Mouse (Mus musculus) embryonic facial prominence, embryonic 12.5 days (tissue): ENCODE measurements at regions not wholly inside any gene's neighbourhood (a gene's known extent, or its start where the extent isn't known, plus 50 kb on each side); places are given as distances from the start of the nearest gene placed in this dataset.
A peak's percentile ranks its signal among the peaks of the same experiment; 100 is the strongest.

Experiments used
- ATAC-seq: fragments of 200-750 bp; cut with Nextera tagmentation; 2 replicates; pipeline ENCODE4 v1.8.0; 2017; ENCODE audit not compliant: insufficient number of reproducible peaks, insufficient read depth, low FRiP score, low TSS enrichment
- H3K27ac ChIP-seq: fragments of 300-500 bp; sonication (generic); 2 replicates; pipeline ENCODE4 v1.5.1; 2016; ENCODE audit warnings: mild to moderate bottlenecking
- H3K27me3 ChIP-seq: fragments of 300-500 bp; sonication (generic); 2 replicates; pipeline ENCODE4 v1.6.1; 2016; ENCODE audit warnings: mild to moderate bottlenecking, moderate library complexity
- H3K36me3 ChIP-seq: fragments of 300-500 bp; sonication (generic); 2 replicates; pipeline ENCODE4 v1.6.1; 2016; ENCODE audit warnings: mild to moderate bottlenecking
- H3K4me1 ChIP-seq: fragments of 300-500 bp; sonication (generic); 2 replicates; pipeline ENCODE4 v1.6.1; 2016
- H3K4me2 ChIP-seq: fragments of 300-500 bp; sonication (generic); replicated peaks from 2 replicates; pipeline ENCODE4 v1.6.1; 2016; ENCODE audit warnings: mild to moderate bottlenecking, moderate library complexity
- H3K4me3 ChIP-seq: fragments of 300-500 bp; sonication (generic); 2 replicates; pipeline ENCODE4 v1.5.1; 2016; ENCODE audit warnings: mild to moderate bottlenecking
- H3K9ac ChIP-seq: fragments of 300-500 bp; sonication (generic); 2 replicates; pipeline ENCODE4 v1.6.1; 2016; ENCODE audit warnings: mild to moderate bottlenecking, moderate library complexity
- H3K9me3 ChIP-seq: fragments of 300-500 bp; sonication (generic); 2 replicates; pipeline ENCODE4 v1.6.1; 2016; ENCODE audit warnings: mild to moderate bottlenecking, moderate library complexity
- WGBS: fragments of 180-500 bp; shearing (Covaris S2); methylation state at CpG from one replicate; pipeline ENCODE4 v1.1.7; 2016; 5-methylcytosine and 5-hydroxymethylcytosine counted together

DNA sequence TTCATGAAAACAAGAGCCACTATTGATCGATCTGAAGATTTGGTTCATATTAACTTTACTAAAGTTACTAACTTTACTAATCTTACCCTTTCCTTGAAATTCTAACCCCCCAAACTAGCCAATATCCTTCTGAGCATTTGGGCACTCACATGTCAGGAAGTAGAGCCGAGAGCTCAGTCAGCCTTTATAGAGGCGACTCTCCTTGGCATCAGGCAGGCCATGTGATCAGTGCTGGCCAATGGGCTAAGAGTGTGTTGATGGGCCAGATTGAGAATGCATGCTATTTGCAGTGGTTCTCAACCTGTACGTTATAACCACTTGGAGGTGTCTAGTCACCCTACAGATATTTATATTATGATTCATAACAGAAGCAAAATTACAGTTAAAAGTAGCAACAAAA lies 69.6 kb upstream of the Slc35b4 start:
- Histone ChIP-seq H3K9ac (no peak overlapping the region), H3K4me1 (peaks cover 6% of the 10 kb centered on the region; the same call in 1 of the 2 replicates), H3K27me3 (no peaks in the 10 kb centered on the region), H3K4me2 (no peak overlapping the region), H3K27ac (no peak overlapping the region), H3K9me3 (no peaks in the 10 kb centered on the region), H3K36me3 (no peaks in the 10 kb centered on the region), H3K4me3 (no peak overlapping the region)
- WGBS, result 82% methylated on average over 4 of the region's 4 CpGs
- no peak for ATAC-seq

DNA sequence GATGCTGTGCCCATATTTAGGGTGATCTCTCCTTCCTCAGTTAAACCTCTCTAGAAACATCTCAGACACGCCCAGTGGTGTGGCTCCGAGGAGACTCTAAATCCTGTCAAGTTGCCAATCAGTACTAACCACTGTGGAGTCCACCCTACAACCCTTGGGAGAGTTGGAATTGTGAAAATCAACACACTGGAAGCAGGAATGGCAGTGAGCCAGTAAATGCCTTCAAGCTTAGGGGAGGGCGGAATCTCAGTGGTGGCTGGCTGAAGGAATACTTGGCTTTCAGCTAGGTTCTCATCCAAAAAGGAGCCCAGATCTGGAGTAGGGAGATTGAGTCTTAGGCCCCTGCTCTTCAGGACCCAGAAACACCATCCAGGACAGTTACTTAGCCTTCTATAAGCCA lies 66.1 kb upstream of the Slc35b4 start:
- Histone ChIP-seq H3K4me1 (peaks cover 6% of the 10 kb centered on the region; the same call in 1 of the 2 replicates), H3K9me3 (no peaks in the 10 kb centered on the region), H3K27me3 (no peaks in the 10 kb centered on the region), H3K27ac (no peak overlapping the region), H3K9ac (no peak overlapping the region), H3K4me2 (no peak overlapping the region), H3K4me3 (no peak overlapping the region), H3K36me3 (no peaks in the 10 kb centered on the region)
- WGBS, result 79% methylated on average over 3 of the region's 3 CpGs
- ATAC-seq, result no peak

DNA sequence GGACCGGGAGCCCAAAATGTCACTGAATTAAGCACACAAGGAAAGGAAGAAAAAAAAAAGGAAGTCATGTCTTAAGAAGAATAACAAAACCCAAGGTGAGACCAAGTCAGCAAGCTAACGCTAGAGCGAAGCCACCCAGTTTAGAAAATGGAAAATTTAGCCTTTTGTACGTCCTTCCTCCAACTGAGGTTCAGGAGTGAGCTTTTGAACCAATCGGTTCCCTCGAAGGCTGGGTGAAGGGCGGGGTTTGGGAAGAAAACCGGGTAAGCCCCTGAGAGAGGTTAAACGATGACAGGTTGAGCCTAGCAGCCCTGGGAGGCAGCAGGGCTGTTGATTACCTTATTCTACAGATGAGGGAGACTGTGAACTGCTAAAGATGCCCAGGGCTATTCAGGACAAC lies 65.6 kb upstream of the Slc35b4 start:
- H3K4me2 ChIP-seq, result 0 out of 2 replicates have a peak overlapping the region, but pooled peaks have one; percentile 14
- no peak overlapping the region for H3K4me3 ChIP-seq
- no peak overlapping the region for H3K27ac ChIP-seq
- H3K36me3 ChIP-seq, result no peaks in the 10 kb centered on the region
- no peaks in the 10 kb centered on the region for H3K27me3 ChIP-seq
- H3K9me3 ChIP-seq, result no peaks in the 10 kb centered on the region
- 21% methylated on average over 9 of the region's 9 CpGs for WGBS
- H3K4me1 ChIP-seq, result peaks cover 6% of the 10 kb centered on the region; the same call in 1 of the 2 replicates
- no peak overlapping the region for H3K9ac ChIP-seq
- no peak for ATAC-seq

DNA sequence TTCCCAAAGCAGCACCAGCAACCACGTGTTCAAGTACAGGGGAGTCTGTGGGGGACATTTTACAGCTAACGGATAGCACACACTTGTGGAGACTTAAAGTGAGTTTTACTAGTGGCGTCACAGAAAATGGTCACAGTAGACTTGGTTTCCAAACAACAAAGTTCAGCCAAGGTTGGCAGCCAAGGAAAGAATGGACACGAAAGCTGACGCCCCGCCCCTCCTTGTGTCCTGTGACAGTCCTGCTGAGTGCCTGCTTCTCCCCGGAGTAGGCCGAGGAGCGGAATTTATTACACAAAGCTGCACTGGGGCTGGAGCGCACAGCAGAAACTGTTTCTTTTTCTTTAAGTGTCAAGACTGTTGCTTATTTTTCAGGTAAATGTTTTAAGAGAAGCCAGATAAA lies 58.2 kb upstream of the Slc35b4 start:
- WGBS, result 64% methylated on average over 10 of the region's 10 CpGs
- Histone ChIP-seq H3K4me3 (no peak overlapping the region), H3K4me1 (no peaks in the 10 kb centered on the region), H3K9ac (no peak overlapping the region), H3K9me3 (no peaks in the 10 kb centered on the region), H3K27me3 (no peaks in the 10 kb centered on the region), H3K36me3 (no peaks in the 10 kb centered on the region), H3K4me2 (no peak overlapping the region), H3K27ac (no peak overlapping the region)
- ATAC-seq, result no peak

DNA sequence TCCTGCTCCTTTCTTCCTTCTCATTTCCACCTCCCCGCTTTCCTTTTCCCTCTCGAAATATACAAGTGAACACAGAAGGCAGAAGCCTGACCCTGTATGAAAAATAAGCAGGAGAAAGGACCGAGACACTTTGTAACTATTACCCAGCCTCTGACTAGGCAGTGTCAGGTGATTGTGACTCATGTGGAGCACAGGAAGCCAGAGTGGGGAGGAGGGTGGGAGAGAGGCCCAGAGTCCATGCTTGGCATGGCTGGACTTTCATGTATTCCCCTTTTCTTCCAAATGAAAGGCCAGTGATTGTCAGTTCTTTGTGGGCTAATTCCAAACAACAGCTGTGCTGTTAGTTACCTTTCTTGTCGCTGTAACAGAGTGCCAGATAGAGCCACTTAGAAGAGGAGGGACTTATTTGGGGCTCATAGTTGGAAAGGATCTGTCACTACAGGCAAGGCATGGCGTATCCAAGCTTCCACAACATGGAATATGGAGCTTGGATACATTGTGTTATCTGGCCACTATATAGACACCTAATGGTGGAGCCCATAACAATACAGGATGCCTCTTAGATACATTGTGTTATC lies 57.6 kb upstream of the Slc35b4 start:
- WGBS, result 76% methylated on average over 5 of the region's 5 CpGs
- no peak overlapping the region for H3K27ac ChIP-seq
- no peaks in the 10 kb centered on the region for H3K27me3 ChIP-seq
- no peaks in the 10 kb centered on the region for H3K4me1 ChIP-seq
- no peaks in the 10 kb centered on the region for H3K9me3 ChIP-seq
- H3K4me2 ChIP-seq, result no peak overlapping the region
- no peak for ATAC-seq
- no peaks in the 10 kb centered on the region for H3K36me3 ChIP-seq
- no peak overlapping the region for H3K4me3 ChIP-seq
- no peak overlapping the region for H3K9ac ChIP-seq

DNA sequence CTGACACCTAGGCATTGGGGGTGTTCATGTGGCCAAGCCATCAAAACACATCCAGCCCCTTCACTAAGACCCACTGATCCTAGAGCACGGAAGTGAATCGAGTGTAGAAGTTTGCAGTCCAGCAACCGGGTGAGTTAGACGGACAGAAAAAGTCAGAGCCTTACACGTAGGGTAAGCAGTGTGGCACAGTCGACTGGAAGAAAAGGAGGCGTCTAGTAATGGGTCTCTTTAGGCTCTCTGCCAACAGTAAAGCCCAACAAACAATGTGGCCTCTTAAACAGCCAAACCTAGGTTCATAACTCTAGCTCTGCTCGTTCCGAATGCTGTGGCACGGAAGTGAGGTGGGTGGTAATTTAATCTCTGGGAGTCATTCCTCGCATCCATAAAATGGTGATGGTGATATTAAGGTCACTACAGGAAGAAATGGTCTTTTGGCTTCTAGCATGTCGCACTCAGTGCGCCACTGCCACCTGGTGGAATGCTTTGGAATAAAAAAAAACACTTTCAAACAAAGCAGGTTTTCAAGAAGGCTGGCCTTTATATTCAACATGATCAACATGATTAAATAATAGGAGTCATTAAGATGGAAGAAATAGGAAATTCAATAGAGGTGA lies 54.0 kb upstream of the Slc35b4 start:
- Histone ChIP-seq H3K36me3 (no peaks in the 10 kb centered on the region), H3K4me1 (no peaks in the 10 kb centered on the region), H3K4me3 (no peak overlapping the region), H3K9me3 (no peaks in the 10 kb centered on the region), H3K27ac (no peak overlapping the region), H3K27me3 (no peaks in the 10 kb centered on the region), H3K9ac (no peak overlapping the region), H3K4me2 (no peak overlapping the region)
- 38% methylated on average over 13 of the region's 13 CpGs for WGBS
- ATAC-seq, result no peak

DNA sequence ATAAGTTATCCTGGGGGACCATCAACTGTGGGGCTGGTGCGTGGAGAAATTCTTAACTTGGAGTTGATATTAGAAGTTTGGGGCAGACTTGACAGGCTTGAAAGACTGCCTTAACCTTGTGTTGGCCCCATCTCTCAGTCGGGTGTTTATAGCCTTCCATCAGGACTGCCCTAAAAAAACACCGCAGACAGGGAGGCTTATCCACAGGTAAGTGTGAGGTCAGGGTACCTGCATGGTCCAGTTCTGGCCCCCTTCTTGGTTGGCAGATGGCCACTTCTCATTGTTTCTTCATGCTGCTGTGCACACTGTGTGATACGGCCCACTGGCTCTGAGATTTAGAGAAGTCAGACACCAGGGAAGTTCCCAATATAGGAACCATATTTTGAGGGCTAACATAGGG lies 50.2 kb upstream of the Slc35b4 start:
- Histone ChIP-seq H3K9ac (no peak overlapping the region), H3K9me3 (0 out of 2 replicates have a peak, but pooled peaks cover 10% of the 10 kb centered on the region), H3K4me3 (no peak overlapping the region), H3K4me2 (no peak overlapping the region), H3K27me3 (no peaks in the 10 kb centered on the region), H3K36me3 (no peaks in the 10 kb centered on the region), H3K4me1 (no peaks in the 10 kb centered on the region), H3K27ac (no peak overlapping the region)
- WGBS, result 81% methylated on average over 4 of the region's 4 CpGs
- ATAC-seq, result no peak
